Mouse (Mus musculus): ENCODE measurements around the gene Rnf144b. TPM values are rescaled to one million over a fixed set of nuclear protein-coding genes. Genes with fewer than 3 reads are reported as not detected.

Gene Rnf144b
- polyA plus RNA-seq (2012; ENCODE audit: insufficient read depth, insufficient read length, missing spikeins): 7.7 and 11.8 TPM in 2 replicates

DNA sequence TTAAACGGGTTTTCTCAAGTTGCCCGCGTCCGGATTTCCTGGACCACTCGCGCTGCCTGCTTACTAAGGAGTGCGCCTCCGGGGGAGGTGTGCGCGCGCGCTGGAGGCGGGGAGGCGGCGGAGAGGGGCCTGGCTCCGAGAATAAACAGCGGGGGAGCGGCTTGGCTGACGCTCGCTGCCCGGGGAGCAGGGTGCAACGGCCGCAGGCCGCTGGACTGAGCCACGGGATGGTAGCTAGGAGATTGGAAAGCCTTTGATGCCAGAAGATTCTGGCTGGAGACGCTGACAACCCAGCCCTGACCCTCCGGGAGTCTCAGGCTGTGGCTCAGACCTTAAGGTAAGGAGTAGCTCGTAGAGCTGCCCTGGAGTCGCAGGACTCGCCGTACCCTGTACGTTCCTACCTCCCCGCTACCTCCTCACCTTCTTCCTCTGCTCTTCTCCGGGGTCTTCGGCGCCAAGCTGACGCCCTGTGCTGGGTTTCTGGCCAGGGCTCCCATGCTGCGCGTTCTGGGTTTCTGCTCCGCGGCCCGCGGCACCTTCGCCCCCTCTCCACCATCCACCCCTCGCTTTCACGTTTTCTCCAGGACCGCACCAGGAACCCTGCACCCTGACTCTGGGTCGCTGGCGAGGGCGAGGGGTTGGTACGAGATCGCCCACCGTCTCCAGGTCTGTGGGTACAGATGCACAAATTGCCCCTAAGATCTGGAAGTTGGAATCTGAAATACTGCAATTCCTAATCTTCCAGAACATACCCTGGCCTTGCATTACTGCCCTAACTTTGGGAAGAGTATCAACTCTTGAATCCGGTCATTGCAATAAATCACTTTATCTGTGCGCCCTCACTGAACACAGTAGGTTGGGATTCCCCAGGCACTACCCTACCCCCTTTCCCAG is at the start of gene Rnf144b:
Gene Rnf144b, plus strand, starts transcription at position 120 of the 894 bp plus-strand sequence.
- no peak within 1 kb of the TSS for H3K27ac ChIP-seq (replicated peaks; ENCODE audit: low read depth, low read length)
- peak within 1 kb of the TSS; percentile 46 for H3K4me3 ChIP-seq (ENCODE audit: insufficient read depth, low read depth, low read length)
- H3K4me1 ChIP-seq (ENCODE audit: control insufficient read depth, insufficient read depth, insufficient read length, low read length): no peaks in the 10 kb centered on the region

GRCm38 (mm10) chr13:47076156-47076555 is 46.3 kb upstream of the Rnf144b start:
- Histone ChIP-seq H3K4me1 (ENCODE audit: control insufficient read depth, insufficient read depth, insufficient read length, low read length) (no peaks in the 10 kb centered on the region), H3K27ac (replicated peaks; ENCODE audit: low read depth, low read length) (no peak overlapping the region), H3K4me3 (ENCODE audit: insufficient read depth, low read depth, low read length) (no peak overlapping the region)

DNA sequence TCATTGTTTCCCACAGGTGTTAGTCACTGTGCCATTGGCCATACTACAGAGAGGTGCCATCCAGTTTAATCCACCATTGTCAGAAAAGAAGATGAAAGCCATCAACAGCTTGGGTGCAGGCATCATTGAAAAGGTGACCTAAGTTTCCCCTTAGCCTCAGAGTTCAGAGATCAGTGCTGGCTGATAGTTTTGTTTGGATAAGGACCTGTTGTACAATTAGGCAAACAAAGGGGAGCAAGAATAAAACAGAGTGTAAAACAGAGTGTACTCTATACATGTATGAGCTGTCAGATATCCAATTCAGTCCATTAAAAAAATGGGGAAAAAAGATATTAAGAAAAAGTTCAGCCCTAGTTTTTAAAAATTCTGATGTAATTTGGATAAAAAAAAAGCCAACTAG is 45.1 kb upstream of the Rnf144b start:
- Histone ChIP-seq H3K27ac (replicated peaks; ENCODE audit: low read depth, low read length) (no peak overlapping the region), H3K4me1 (ENCODE audit: control insufficient read depth, insufficient read depth, insufficient read length, low read length) (no peaks in the 10 kb centered on the region), H3K4me3 (ENCODE audit: insufficient read depth, low read depth, low read length) (no peak overlapping the region)

GRCm38 (mm10) chr13:47078799-47079198 is 43.7 kb upstream of the Rnf144b start:
- Histone ChIP-seq H3K4me3 (ENCODE audit: insufficient read depth, low read depth, low read length) (no peak overlapping the region), H3K27ac (replicated peaks; ENCODE audit: low read depth, low read length) (no peak overlapping the region), H3K4me1 (ENCODE audit: control insufficient read depth, insufficient read depth, insufficient read length, low read length) (no peaks in the 10 kb centered on the region)

- no peak overlapping the region for H3K4me3 ChIP-seq (ENCODE audit: insufficient read depth, low read depth, low read length)
- no peak overlapping the region for H3K27ac ChIP-seq (replicated peaks; ENCODE audit: low read depth, low read length)
- H3K4me1 ChIP-seq (ENCODE audit: control insufficient read depth, insufficient read depth, insufficient read length, low read length): no peaks in the 10 kb centered on the region
Observed at GRCm38 (mm10) chr13:47080905-47081505, 41.5 kb upstream of the Rnf144b start.

DNA sequence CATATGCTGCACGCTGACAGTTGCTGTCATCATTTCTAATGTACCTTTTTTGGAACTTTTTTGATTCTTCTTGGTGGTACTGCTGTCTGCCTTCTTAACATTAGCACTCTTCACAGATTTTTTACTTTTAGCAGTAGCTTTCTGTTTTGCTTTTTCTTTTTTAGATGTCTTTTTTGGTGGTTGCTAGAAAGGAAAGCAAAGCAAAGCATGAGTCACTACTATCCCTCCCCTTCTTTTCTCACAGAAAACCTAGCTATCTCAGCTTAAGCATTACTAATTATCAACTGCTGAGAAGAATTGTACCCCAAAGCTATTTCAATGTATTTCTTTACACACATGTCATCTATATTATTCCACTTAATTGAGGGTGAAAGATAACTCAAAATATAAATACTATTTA is 34.0 kb upstream of the Rnf144b start:
- no peak overlapping the region for H3K4me3 ChIP-seq (ENCODE audit: insufficient read depth, low read depth, low read length)
- H3K27ac ChIP-seq (replicated peaks; ENCODE audit: low read depth, low read length): no peak overlapping the region
- H3K4me1 ChIP-seq (ENCODE audit: control insufficient read depth, insufficient read depth, insufficient read length, low read length): no peaks in the 10 kb centered on the region

GRCm38 (mm10) chr13:47089271-47089670 is 33.2 kb upstream of the Rnf144b start:
- Histone ChIP-seq H3K4me3 (ENCODE audit: insufficient read depth, low read depth, low read length) (no peak overlapping the region), H3K27ac (replicated peaks; ENCODE audit: low read depth, low read length) (no peak overlapping the region), H3K4me1 (ENCODE audit: control insufficient read depth, insufficient read depth, insufficient read length, low read length) (no peaks in the 10 kb centered on the region)

DNA sequence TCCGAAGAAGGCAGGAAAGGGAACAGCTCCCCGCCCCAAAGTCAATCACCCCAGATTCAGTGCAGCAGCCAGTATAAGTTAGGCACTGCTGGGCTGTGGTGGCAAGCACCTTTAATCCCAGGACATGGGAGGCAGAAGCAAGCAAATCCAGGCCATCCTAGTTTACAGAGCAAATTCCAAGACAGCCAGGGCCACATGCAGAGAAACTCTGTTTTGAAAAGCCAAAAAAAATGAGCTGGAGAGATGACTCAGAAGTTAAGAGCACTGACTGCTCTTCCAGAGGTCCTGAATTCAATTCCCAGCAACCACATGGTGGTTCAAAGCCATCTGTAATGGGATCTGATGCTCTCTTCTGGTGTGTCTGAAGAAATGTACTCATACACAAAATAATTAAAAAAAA is 28.7 kb upstream of the Rnf144b start:
- no peak overlapping the region for H3K27ac ChIP-seq (replicated peaks; ENCODE audit: low read depth, low read length)
- H3K4me1 ChIP-seq (ENCODE audit: control insufficient read depth, insufficient read depth, insufficient read length, low read length): no peaks in the 10 kb centered on the region
- no peak overlapping the region for H3K4me3 ChIP-seq (ENCODE audit: insufficient read depth, low read depth, low read length)

DNA sequence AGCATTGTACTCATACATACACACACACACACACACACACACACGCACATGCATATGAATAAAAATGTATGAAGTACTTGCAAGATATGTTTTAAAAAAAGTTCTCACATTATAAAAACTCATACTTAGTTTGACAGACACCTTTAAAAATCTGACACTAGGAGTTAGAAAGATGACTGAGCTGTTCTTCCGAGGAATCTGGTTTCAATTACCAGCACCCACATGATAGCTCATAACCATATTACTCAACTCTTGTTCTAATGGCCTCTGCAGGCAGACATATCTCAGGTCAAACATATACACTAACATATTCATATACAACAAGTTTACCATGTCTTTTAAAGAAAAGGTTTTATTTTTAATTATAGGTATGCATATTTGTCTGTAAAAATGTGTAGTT is 25.9 kb upstream of the Rnf144b start:
- no peaks in the 10 kb centered on the region for H3K4me1 ChIP-seq (ENCODE audit: control insufficient read depth, insufficient read depth, insufficient read length, low read length)
- no peak overlapping the region for H3K27ac ChIP-seq (replicated peaks; ENCODE audit: low read depth, low read length)
- H3K4me3 ChIP-seq (ENCODE audit: insufficient read depth, low read depth, low read length): no peak overlapping the region

DNA sequence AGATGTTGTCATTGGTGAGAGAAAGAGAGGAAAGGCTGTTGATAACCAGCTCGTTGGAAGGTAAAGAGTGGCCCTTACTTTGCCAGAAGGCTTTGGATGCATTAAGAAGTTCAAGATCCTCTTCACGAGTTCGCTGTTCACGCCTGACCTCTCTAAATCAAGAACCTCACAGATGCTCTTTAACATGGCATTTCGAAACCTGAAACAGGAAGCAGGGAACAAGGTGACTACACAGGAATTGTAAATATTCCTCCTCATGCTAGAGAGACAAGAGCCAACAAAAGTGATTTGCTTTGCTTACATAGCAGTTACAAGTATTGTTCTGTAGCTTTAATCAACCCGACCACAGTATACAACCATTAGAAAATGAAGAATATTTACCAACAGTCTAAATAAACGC is 23.2 kb upstream of the Rnf144b start:
- Histone ChIP-seq H3K4me3 (ENCODE audit: insufficient read depth, low read depth, low read length) (no peak overlapping the region), H3K4me1 (ENCODE audit: control insufficient read depth, insufficient read depth, insufficient read length, low read length) (peaks cover 4% of the 10 kb centered on the region; the same call in 1 of the 2 replicates), H3K27ac (replicated peaks; ENCODE audit: low read depth, low read length) (no peak overlapping the region)

GRCm38 (mm10) chr13:47100587-47100986 is 21.9 kb upstream of the Rnf144b start:
- H3K27ac ChIP-seq (replicated peaks; ENCODE audit: low read depth, low read length): no peak overlapping the region
- no peak overlapping the region for H3K4me3 ChIP-seq (ENCODE audit: insufficient read depth, low read depth, low read length)
- H3K4me1 ChIP-seq (ENCODE audit: control insufficient read depth, insufficient read depth, insufficient read length, low read length): peaks cover 7% of the 10 kb centered on the region; the same call in 1 of the 2 replicates

DNA sequence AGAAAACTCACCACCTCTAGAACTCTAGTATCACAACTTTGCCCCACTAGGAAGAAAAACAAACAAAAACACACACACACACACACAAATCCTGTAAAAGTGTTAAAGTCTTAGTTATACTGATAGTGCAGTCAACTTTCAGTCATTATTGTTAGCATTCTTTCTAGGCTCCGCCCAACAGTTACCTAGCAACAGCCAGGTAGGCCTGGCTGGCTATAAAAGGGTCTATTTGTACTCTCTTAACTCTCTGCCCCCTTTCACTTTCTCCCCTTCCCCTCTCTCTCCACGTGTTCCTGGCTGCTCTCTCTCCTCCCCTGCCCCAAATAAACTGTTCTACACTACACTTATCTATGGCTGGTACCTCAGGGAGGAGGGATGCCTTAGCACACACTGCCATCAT is 18.3 kb upstream of the Rnf144b start:
- H3K4me3 ChIP-seq (ENCODE audit: insufficient read depth, low read depth, low read length): no peak overlapping the region
- H3K27ac ChIP-seq (replicated peaks; ENCODE audit: low read depth, low read length): no peak overlapping the region
- peaks cover 7% of the 10 kb centered on the region; the same call in 1 of the 2 replicates for H3K4me1 ChIP-seq (ENCODE audit: control insufficient read depth, insufficient read depth, insufficient read length, low read length)

DNA sequence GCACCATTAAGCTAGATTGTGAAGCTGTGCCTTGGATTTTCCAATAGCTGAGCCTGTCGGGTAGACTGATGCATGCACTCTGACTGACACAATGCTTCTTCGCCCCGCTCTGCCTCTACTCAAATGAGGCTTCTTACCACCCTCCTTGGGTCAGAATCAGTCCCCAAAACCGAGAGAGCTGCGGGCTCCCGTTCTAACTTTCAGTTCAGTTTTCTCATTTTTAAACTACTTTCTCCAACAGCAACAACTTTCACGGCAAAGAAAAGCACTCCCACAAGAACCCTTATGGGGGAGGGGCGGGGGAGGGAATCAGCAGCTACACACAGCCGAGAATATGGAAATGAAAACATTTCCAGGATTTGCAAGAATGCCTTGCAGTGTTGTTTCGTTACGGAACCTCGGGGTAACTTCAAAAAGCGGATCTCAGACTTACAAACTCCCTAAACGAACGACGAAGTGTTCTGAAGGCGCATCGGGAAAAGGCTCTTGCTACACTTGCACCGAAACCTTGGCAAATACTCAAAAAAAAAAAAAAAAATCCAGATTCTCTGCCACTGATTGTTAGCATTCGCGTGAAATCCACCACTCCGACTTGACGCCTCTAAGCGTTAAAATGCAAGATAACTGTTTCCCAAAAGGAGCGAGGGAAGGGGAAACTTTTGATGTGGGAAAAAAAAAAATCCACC is 17.5 kb upstream of the Rnf144b start:
- Histone ChIP-seq H3K4me3 (ENCODE audit: insufficient read depth, low read depth, low read length) (peak overlapping the region; percentile 93), H3K4me1 (ENCODE audit: control insufficient read depth, insufficient read depth, insufficient read length, low read length) (peaks cover 7% of the 10 kb centered on the region; the same call in 1 of the 2 replicates), H3K27ac (replicated peaks; ENCODE audit: low read depth, low read length) (peak overlapping the region; percentile 26; the same call in 1 of the 2 replicates)

DNA sequence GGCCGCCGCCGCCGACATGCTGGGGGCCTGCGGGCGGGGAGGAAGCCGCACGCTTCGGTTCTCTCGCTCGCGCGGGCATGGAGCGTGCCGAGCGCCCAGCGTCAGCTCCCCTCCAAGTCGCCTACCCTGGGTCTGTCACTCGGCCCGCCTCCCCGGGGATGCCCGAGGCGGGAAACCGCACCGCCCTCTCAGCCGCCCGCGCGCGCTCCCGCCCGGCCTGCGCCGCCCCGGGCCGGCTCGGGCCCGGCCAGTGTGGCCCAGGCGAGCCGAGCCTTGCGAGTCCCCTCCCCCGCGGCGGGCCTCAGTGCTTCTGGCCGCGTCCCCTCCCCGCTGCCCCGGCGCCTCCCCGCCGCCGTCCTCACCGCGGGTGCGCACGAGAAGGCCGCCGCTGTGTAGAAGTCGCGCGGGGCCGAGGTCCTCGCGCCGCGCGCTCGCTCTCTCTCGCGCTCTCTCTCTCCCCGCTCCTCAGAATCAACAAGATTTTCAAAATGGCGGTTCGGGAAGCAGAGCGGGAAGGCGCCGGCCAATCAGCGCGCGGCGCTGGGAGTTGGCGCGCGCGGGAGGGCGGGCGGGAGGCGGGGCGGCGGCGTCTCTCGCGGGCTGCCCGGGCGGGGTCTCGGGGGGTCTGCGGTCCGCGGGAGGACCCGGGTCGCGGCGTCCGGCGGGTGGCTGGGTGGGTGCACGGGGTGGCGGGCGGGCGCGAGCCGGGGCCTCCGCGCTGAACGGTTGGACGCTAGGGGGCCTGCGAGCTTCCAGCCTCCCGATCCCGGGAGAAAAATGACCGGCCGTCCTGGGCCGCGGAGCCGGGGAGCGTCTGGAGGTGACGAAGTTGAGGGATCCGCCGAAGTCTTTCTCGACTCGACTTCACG is 16.5 kb upstream of the Rnf144b start, which contains the start of gene Dek:
Gene Dek, minus strand, starts transcription at position 491 of the 869 bp plus-strand sequence.
- Histone ChIP-seq H3K4me1 (ENCODE audit: control insufficient read depth, insufficient read depth, insufficient read length, low read length) (peaks cover 7% of the 10 kb centered on the region; the same call in 1 of the 2 replicates), H3K27ac (replicated peaks; ENCODE audit: low read depth, low read length) (peak within 1 kb of the TSS; percentile 26), H3K4me3 (ENCODE audit: insufficient read depth, low read depth, low read length) (peak within 1 kb of the TSS; percentile 93)
